8 mouse cellular contexts compared by ENCODE assay signal in the genomic region with DNA sequence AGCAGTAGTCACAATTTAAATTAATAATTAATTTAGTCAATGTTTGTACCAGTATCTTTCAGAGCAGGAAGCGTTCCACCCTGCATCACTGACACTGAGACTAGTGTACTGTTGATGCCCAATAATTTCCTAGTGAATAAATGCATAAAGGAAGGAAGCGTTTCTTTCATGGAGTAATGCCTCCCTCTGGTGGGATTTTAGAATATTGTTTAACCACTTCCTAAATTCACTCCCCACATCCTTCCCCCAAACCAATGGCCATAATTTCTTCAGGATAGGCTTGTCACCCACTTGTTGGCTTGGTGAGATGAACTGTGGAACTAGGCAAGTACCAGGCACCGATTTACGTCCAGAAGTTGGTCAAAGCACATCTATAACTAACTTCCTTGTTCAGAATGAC. TPM values are rescaled to one million over a fixed set of nuclear protein-coding genes. Genes with fewer than 3 reads are reported as not detected.
DNase-seq lines count a peak whose midpoint lies in the region; ATAC-seq and TF ChIP-seq lines count a peak whose summit lies in the region.

No protein-coding gene starts in this region.

- no peaks in the 10 kb centered on the region for H3K27me3 ChIP-seq in forebrain, embryonic 13.5 days
- no peaks in the 10 kb centered on the region for H3K27me3 ChIP-seq in forebrain, embryonic 12.5 days
- H3K27me3 ChIP-seq in CH12.LX (replicated peaks): no peaks in the 10 kb centered on the region
- no peaks in the 10 kb centered on the region for H3K27me3 ChIP-seq in cerebellum, adult 2 months (ENCODE audit: control insufficient read depth, insufficient read depth, low read length)
- no peaks in the 10 kb centered on the region for H3K27me3 ChIP-seq in heart, embryonic 10.5 days (ENCODE audit: insufficient read depth, poor library complexity, severe bottlenecking)
- no peaks in the 10 kb centered on the region for H3K27me3 ChIP-seq in kidney, embryonic 16.5 days (ENCODE audit: insufficient read depth, low read length)

- H3K4me2 ChIP-seq in forebrain, embryonic 13.5 days: peak overlapping the region; percentile 93; the same call in 1 of the 2 replicates
- no peak overlapping the region for H3K4me2 ChIP-seq in forebrain, embryonic 12.5 days
- peak overlapping the region; percentile 22 for H3K4me2 ChIP-seq in CH12.LX (ENCODE audit: insufficient read depth, low read depth, poor library complexity, severe bottlenecking)
- no peak overlapping the region for H3K4me2 ChIP-seq in kidney, embryonic 16.5 days (replicated peaks; ENCODE audit: low read depth, low read length)

- peak; percentile 60 for ATAC-seq in forebrain, embryonic 13.5 days
- no peak for ATAC-seq in forebrain, embryonic 12.5 days (ENCODE audit: low FRiP score)
- peak; percentile 9; the same call in 1 of the 2 replicates for ATAC-seq in kidney, embryonic 16.5 days (ENCODE audit: low FRiP score, low TSS enrichment)

- no peak overlapping the region for H3K27ac ChIP-seq in forebrain, embryonic 13.5 days
- H3K27ac ChIP-seq in forebrain, embryonic 12.5 days: no peak overlapping the region
- no peak overlapping the region for H3K27ac ChIP-seq in CH12.LX (ENCODE audit: insufficient read depth, low read depth)
- H3K27ac ChIP-seq in cerebellum, adult 2 months (ENCODE audit: insufficient read depth, low read length): no peak overlapping the region
- H3K27ac ChIP-seq in heart, embryonic 10.5 days: 0 out of 2 replicates have a peak overlapping the region, but pooled peaks have one; percentile 79
- H3K27ac ChIP-seq in kidney, embryonic 16.5 days (ENCODE audit: low read length): no peak overlapping the region

- no peak; the same call in none of the 2 replicates for TF ChIP-seq RAD21 in CH12.LX (IDR thresholded peaks at IDR 0.05; ENCODE audit: low read depth, low read length)

- no peak for TF ChIP-seq EP300 in CH12.LX (IDR thresholded peaks at IDR 0.05; ENCODE audit: low read length)

- WGBS in forebrain, embryonic 13.5 days: 60% methylated on average over 4 of the region's 4 CpGs
- WGBS in forebrain, embryonic 12.5 days: 65% methylated on average over 4 of the region's 4 CpGs
- WGBS in cerebellum, adult 2 months: 37% methylated on average over 4 of the region's 4 CpGs
- WGBS in heart, embryonic 10.5 days: 65% methylated on average over 4 of the region's 4 CpGs
- 50% methylated on average over 4 of the region's 4 CpGs for WGBS in kidney, embryonic 16.5 days

- H3K9ac ChIP-seq in forebrain, embryonic 13.5 days: no peak overlapping the region
- no peak overlapping the region for H3K9ac ChIP-seq in forebrain, embryonic 12.5 days
- peak overlapping the region; percentile 87 for H3K9ac ChIP-seq in CH12.LX (ENCODE audit: insufficient read depth, low read depth)
- H3K9ac ChIP-seq in kidney, embryonic 16.5 days (replicated peaks; ENCODE audit: low read length): no peak overlapping the region

- TF ChIP-seq POLR2A in CH12.LX (IDR thresholded peaks at IDR 0.05; ENCODE audit: low read depth, low read length): no peak
- no peak for TF ChIP-seq POLR2A in cerebellum, adult 2 months (IDR thresholded peaks at IDR 0.05; ENCODE audit: borderline replicate concordance, insufficient read depth, low read length)

- in situ Hi-C loops in CH12.LX (cut with MboI; ENCODE audit: low pct_ligation_motif_present, low pct_unique_long_range_greater_than_20kb, low sequenced_read_pairs): loop anchor here (5.0 kb wide), 1 partner anchor 283 kb away; no protein-coding TSS in a partner anchor

- peak; percentile 84 for DNase-seq in CH12.LX (ENCODE audit: extremely low read depth)
- peak; percentile 43 to 62 for DNase-seq in cerebellum, adult 2 months
- no peak for DNase-seq in heart, embryonic 10.5 days (ENCODE audit: low spot score)
- peak; percentile 56 for DNase-seq in lung, postnatal 10 days
- DNase-seq in retina, postnatal 7 days (ENCODE audit: low read depth, low spot score): peak; percentile 46

- 0 out of 2 replicates have a peak, but pooled peaks cover 3% of the 10 kb centered on the region for H3K36me3 ChIP-seq in forebrain, embryonic 13.5 days (ENCODE audit: poor library complexity, severe bottlenecking)
- no peaks in the 10 kb centered on the region for H3K36me3 ChIP-seq in forebrain, embryonic 12.5 days (replicated peaks)
- H3K36me3 ChIP-seq in CH12.LX (replicated peaks in 1 of 2; ENCODE audit: control insufficient read depth in 1 of 2, insufficient read depth in 1 of 2, low read length in 1 of 2): peaks cover 4 to 22% of the 10 kb centered on the region in 2 experiments
- H3K36me3 ChIP-seq in heart, embryonic 10.5 days: no peaks in the 10 kb centered on the region
- no peaks in the 10 kb centered on the region for H3K36me3 ChIP-seq in kidney, embryonic 16.5 days (ENCODE audit: insufficient read depth, low read length)

- peaks cover 20% of the 10 kb centered on the region for H3K79me2 ChIP-seq in CH12.LX (replicated peaks; ENCODE audit: control insufficient read depth, extremely low read depth, insufficient read depth, poor library complexity, severe bottlenecking)

- H3K4me3 ChIP-seq in forebrain, embryonic 13.5 days: no peak overlapping the region
- no peak overlapping the region for H3K4me3 ChIP-seq in forebrain, embryonic 12.5 days (replicated peaks)
- no peak overlapping the region for H3K4me3 ChIP-seq in CH12.LX (replicated peaks in 1 of 3; ENCODE audit: low read depth in 2 of 3, low read length in 2 of 3, poor library complexity in 1 of 3)
- H3K4me3 ChIP-seq in cerebellum, adult 2 months (replicated peaks; ENCODE audit: insufficient read depth, low read depth, low read length): no peak overlapping the region
- H3K4me3 ChIP-seq in heart, embryonic 10.5 days: no peak overlapping the region
- H3K4me3 ChIP-seq in kidney, embryonic 16.5 days (ENCODE audit: low read length): no peak overlapping the region

- H3K9me3 ChIP-seq in forebrain, embryonic 13.5 days (replicated peaks): no peaks in the 10 kb centered on the region
- no peaks in the 10 kb centered on the region for H3K9me3 ChIP-seq in forebrain, embryonic 12.5 days
- H3K9me3 ChIP-seq in CH12.LX (replicated peaks; ENCODE audit: low read length): no peaks in the 10 kb centered on the region
- H3K9me3 ChIP-seq in heart, embryonic 10.5 days: no peaks in the 10 kb centered on the region
- H3K9me3 ChIP-seq in kidney, embryonic 16.5 days (ENCODE audit: low read length): no peaks in the 10 kb centered on the region

- dilution Hi-C loops in CH12.LX (cut with MboI; ENCODE audit: extremely low pct_ligation_motif_present, extremely low pct_unique_long_range_greater_than_20kb, low sequenced_read_pairs): no loop called here

- TF ChIP-seq CTCF in CH12.LX (conservative IDR thresholded peaks at IDR 0.05 in 1 of 2, IDR thresholded peaks at IDR 0.05 in 1 of 2; ENCODE audit: low read depth in 2 of 2, low read length in 2 of 2): peak; percentile 31 to 93; a peak in 3 of 4 replicates
- peak; percentile 53; the same call in 1 of the 2 replicates for TF ChIP-seq CTCF in cerebellum, adult 2 months (IDR thresholded peaks at IDR 0.05; ENCODE audit: borderline replicate concordance, insufficient read depth, low read depth, low read length)

- H3K4me1 ChIP-seq in forebrain, embryonic 13.5 days: peaks cover 22% of the 10 kb centered on the region
- peaks cover 13% of the 10 kb centered on the region for H3K4me1 ChIP-seq in forebrain, embryonic 12.5 days
- peaks cover 4 to 49% of the 10 kb centered on the region in 2 experiments; a peak in 3 of 4 replicates for H3K4me1 ChIP-seq in CH12.LX (ENCODE audit: control insufficient read depth in 1 of 2, insufficient read depth in 2 of 2)
- H3K4me1 ChIP-seq in cerebellum, adult 2 months (ENCODE audit: control insufficient read depth, insufficient read depth, low read length): peaks cover 3% of the 10 kb centered on the region; the same call in 1 of the 2 replicates
- peaks cover 15% of the 10 kb centered on the region; the same call in 1 of the 2 replicates for H3K4me1 ChIP-seq in heart, embryonic 10.5 days
- peaks cover 14% of the 10 kb centered on the region for H3K4me1 ChIP-seq in kidney, embryonic 16.5 days (ENCODE audit: insufficient read depth, low read length)

TF ChIP-seq in CH12.LX, 34 proteins besides CTCF, POLR2A, EP300 and RAD21 (continues in another document):
- no peak for TF ChIP-seq PAX5 (IDR thresholded peaks at IDR 0.05; ENCODE audit: low read length)
- peak; percentile 90 for TF ChIP-seq SMC3 (IDR thresholded peaks at IDR 0.05; ENCODE audit: low read depth, low read length)
- TF ChIP-seq MAZ (IDR thresholded peaks at IDR 0.05; ENCODE audit: low read depth, low read length): no peak
- TF ChIP-seq POLR2AphosphoS2 (IDR thresholded peaks at IDR 0.05; ENCODE audit: low read depth, low read length): no peak
- no peak for TF ChIP-seq CHD2 (IDR thresholded peaks at IDR 0.05; ENCODE audit: low read length)
- no peak for TF ChIP-seq BHLHE40 (IDR thresholded peaks at IDR 0.05; ENCODE audit: low read depth, low read length)
- TF ChIP-seq MYC (IDR thresholded peaks at IDR 0.05; ENCODE audit: low read depth, low read length): peak; percentile 81; the same call in 1 of the 2 replicates
- TF ChIP-seq MAFK (IDR thresholded peaks at IDR 0.05; ENCODE audit: insufficient replicate concordance, low read length): no peak
- no peak for TF ChIP-seq NELFE (IDR thresholded peaks at IDR 0.05; ENCODE audit: low read depth, low read length)
- no peak for TF ChIP-seq SIN3A (IDR thresholded peaks at IDR 0.05; ENCODE audit: low read length)
- TF ChIP-seq CHD1 (IDR thresholded peaks at IDR 0.05; ENCODE audit: low read depth, low read length): no peak

RNA-seq across cellular contexts. Expression of a gene that starts 1.2 kb away (rescaled TPM):
- polyA plus RNA-seq in forebrain, embryonic 13.5 days (2015; fragmentation: Nextera tagmentation; extraction: Ambion mirVana): 9.2 and 9.5 TPM in 2 replicates
- 12.9 and 15.5 TPM in 2 replicates for polyA plus RNA-seq in forebrain, embryonic 12.5 days (2016; fragmentation: Nextera tagmentation; extraction: Ambion mirVana)
- total RNA-seq in CH12.LX (2012; rRNA removed) (19.1 and 21.8 TPM in 2 replicates), CH12.LX (2014; rRNA removed) (27.0 and 29.3 TPM in 2 replicates)
- 23.2 and 23.6 TPM in 2 replicates for polyA plus RNA-seq in CH12.LX (2012; ENCODE audit: insufficient read length, low read depth)
- 0.81 and 0.90 TPM in 2 replicates for polyA plus RNA-seq in cerebellum, adult 2 months (2012; rRNA removed)
- polyA plus RNA-seq in heart, embryonic 10.5 days (2016; fragmentation: Nextera tagmentation; extraction: Ambion mirVana): 9.8 and 11.1 TPM in 2 replicates
- polyA plus RNA-seq in kidney, embryonic 16.5 days (2015; fragmentation: Nextera tagmentation; extraction: Ambion mirVana): 6.3 and 7.8 TPM in 2 replicates

RNA-seq across cellular contexts. Expression of a gene that starts 20.1 kb away (rescaled TPM):
- polyA plus RNA-seq in forebrain, embryonic 13.5 days (2015; fragmentation: Nextera tagmentation; extraction: Ambion mirVana): 0.05 and 0.13 TPM in 2 replicates
- polyA plus RNA-seq in forebrain, embryonic 12.5 days (2016; fragmentation: Nextera tagmentation; extraction: Ambion mirVana): 0.22 TPM in 1 of 2 replicates, not detected in the other
- total RNA-seq in CH12.LX (2012; rRNA removed) (0.88 and 1.5 TPM in 2 replicates), CH12.LX (2014; rRNA removed) (1.0 and 2.2 TPM in 2 replicates)
- polyA plus RNA-seq in CH12.LX (2012; ENCODE audit: insufficient read length, low read depth): 3.0 and 3.7 TPM in 2 replicates
- 1.1 and 1.9 TPM in 2 replicates for polyA plus RNA-seq in cerebellum, adult 2 months (2012; rRNA removed)
- polyA plus RNA-seq in heart, embryonic 10.5 days (2016; fragmentation: Nextera tagmentation; extraction: Ambion mirVana): 3.7 and 6.9 TPM in 2 replicates
- 1.6 and 2.2 TPM in 2 replicates for polyA plus RNA-seq in kidney, embryonic 16.5 days (2015; fragmentation: Nextera tagmentation; extraction: Ambion mirVana)

Comparison
In these comparisons a context has a peak if more than half of its experiments do, and no peak if none do; other contexts are left out.
1. H3K4me2 ChIP-seq: peak in forebrain, embryonic 13.5 days (single experiment) and CH12.LX (single experiment); none in forebrain, embryonic 12.5 days (single experiment) and kidney, embryonic 16.5 days (single experiment).